Mouse (Mus musculus): ENCODE data around the gene Adm2. TPM values are rescaled to one million over a fixed set of nuclear protein-coding genes. Genes with fewer than 3 reads are reported as not detected.

The Adm2 gene
- polyA plus RNA-seq, 1 experiment from 2014 or later, result 1.9 TPM

DNA sequence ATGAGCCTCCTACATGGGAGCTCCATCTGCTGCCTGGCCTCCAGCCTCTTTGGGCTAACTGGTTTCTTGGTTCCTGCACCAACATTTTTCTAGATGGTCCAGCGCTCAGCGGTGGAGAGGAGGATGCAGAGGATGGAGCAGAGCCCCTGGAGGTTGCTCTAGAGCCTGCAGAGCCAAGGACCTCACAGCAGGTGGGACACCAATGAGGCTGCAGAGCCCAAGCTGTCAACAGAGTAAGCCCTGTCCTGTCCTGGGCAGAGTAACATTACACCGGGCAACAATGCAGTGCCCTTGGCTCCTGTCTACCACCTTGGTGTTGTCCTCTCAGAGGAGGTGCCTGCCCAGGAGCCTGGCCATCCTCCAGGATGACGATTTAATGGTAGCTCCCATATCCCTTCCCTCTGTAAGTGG, 42.6 kb downstream of the Adm2 start:
- 96% methylated on average over 4 of the region's 4 CpGs for WGBS
- ATAC-seq (ENCODE audit: insufficient number of reproducible peaks, low FRiP score, low TSS enrichment, low read depth), result no peak
- Histone ChIP-seq H3K4me1 (no peaks in the 10 kb centered on the region), H3K9ac (no peak overlapping the region), H3K4me3 (no peak overlapping the region), H3K36me3 (peaks cover 99% of the 10 kb centered on the region), H3K27me3 (no peaks in the 10 kb centered on the region), H3K9me3 (no peaks in the 10 kb centered on the region), H3K27ac (no peak overlapping the region), H3K4me2 (no peak overlapping the region)

DNA sequence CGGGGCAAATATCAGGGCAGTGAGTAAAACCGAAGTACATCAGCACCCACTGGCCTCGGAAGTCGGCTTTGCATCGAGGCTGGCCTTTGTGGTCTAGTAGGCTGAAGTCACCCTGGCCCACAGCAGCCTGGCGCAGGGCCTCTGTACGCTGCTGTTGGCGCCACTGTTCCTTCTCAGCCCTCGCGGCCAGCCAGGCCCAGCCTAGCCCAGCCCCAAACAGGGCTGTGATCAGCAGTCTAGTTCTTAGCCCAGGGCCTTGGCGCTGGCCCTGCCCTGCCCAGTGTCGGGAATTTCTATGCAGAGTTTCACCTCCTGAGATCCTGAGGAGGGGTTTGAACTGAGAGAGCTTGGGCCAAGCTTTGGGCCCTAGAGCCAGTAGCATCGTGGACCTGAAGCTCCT, 49.5 kb downstream of the Adm2 start:
- Histone ChIP-seq H3K36me3 (peaks cover 56% of the 10 kb centered on the region), H3K27ac (no peak overlapping the region), H3K4me2 (no peak overlapping the region), H3K4me3 (no peak overlapping the region), H3K9me3 (no peaks in the 10 kb centered on the region), H3K4me1 (peaks cover 20% of the 10 kb centered on the region), H3K27me3 (peaks cover 15% of the 10 kb centered on the region), H3K9ac (no peak overlapping the region)
- ATAC-seq (ENCODE audit: insufficient number of reproducible peaks, low FRiP score, low TSS enrichment, low read depth), result no peak
- 85% methylated on average over 13 of the region's 13 CpGs for WGBS

DNA sequence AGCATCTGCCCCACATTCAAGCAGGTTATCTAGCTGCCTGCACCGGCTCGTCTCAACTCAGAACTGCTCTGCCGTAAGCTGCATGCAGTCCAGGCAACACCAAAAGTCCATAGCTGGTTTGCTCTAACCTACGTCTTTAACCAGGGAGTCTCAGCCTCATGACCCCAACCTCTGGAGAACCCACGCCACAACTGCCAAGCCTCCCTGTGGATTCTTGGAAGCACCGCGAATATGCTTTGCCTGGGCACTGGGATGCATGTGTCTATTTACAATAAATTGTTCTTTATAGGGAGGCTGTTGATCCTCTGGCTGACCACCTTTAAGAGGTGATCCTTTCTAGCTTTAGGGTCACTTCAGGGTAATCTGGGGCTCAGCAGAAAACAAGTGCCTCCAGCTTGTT, 50.0 kb downstream of the Adm2 start:
- Histone ChIP-seq H3K4me2 (peak overlapping the region; percentile 90; the same call in 1 of the 2 replicates), H3K4me3 (peak overlapping the region; percentile 70; the same call in 1 of the 2 replicates), H3K9me3 (no peaks in the 10 kb centered on the region), H3K4me1 (peaks cover 23% of the 10 kb centered on the region), H3K27me3 (peaks cover 20% of the 10 kb centered on the region), H3K9ac (no peak overlapping the region), H3K36me3 (peaks cover 51% of the 10 kb centered on the region), H3K27ac (no peak overlapping the region)
- WGBS, result 82% methylated on average over 7 of the region's 7 CpGs
- no peak for ATAC-seq (ENCODE audit: insufficient number of reproducible peaks, low FRiP score, low TSS enrichment, low read depth)

DNA sequence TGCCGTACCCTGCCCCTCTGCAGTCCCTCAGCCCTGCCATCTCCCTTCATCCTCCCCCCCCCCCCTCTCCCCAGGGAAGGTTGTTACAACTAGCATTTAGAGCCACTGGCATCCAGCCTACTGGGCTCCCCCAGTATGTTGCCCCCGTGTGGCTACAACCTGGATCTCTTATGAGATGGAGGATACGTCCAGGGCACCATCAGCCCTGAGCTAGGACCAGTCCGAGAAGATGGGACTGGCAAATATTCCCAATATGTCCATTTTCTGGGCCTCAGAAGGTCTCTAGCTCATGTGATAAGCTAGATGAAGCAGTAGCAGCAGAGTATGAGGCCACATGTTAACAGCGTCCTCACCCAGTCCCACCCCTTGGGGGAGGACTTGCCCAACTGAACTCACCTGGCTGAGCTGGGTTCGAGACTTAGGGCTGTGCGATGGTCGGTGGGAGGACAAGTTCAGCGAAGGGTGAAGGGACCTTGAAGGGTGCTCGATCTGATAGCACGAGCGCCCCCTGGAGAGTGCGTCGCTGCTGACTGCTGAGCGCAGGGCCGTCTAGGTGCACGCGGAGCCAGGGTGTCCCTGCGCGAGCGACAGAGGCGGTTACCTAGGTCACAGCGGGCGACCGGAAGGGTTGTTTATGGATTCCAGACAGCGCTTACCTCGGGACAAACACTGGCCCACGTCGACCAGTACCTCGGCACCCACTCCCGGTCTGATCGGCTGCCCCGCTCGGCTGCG, 50.7 kb downstream of the Adm2 start:
- peaks cover 45% of the 10 kb centered on the region for H3K36me3 ChIP-seq
- H3K9ac ChIP-seq, result peak overlapping the region; percentile 71
- WGBS, result under 1% methylated on average over 35 of the region's 35 CpGs
- no peaks in the 10 kb centered on the region for H3K9me3 ChIP-seq
- peak overlapping the region; percentile 89 for H3K27ac ChIP-seq
- H3K4me1 ChIP-seq, result peaks cover 29% of the 10 kb centered on the region
- peak overlapping the region; percentile 70 for H3K4me3 ChIP-seq
- peaks cover 26% of the 10 kb centered on the region for H3K27me3 ChIP-seq
- peak; percentile 74 for ATAC-seq (ENCODE audit: insufficient number of reproducible peaks, low FRiP score, low TSS enrichment, low read depth)
- H3K4me2 ChIP-seq, result peak overlapping the region; percentile 90

DNA sequence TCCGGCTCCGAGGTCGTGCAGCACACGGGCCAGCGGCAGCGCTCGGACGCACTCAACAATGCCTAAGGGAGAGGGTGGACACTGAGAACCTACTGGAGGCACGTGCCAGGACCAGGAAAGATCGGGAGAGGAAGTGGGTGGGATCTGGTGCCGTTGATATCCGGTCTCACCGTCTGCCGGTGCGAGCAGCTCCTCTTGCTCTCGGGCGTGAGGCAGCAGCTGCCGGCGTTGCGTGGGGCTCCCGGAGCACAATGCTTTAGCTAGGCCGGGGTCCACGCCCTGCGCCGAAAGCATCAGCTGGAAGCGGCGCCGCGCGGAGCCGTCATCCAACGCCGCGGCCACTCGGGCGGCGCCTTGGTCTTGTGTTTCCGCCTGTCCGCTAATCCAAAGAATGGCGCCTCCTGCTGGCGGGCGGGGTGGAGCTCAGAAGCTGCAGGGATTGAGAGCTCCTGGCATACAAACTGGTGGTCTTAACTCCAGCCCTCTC, 51.3 kb downstream of the Adm2 start, which contains the start of gene Sco2:
TSS of gene Sco2 (minus strand) at position 85 of the 487 bp plus-strand sequence.
- WGBS, result under 1% methylated on average over 42 of the region's 42 CpGs
- Histone ChIP-seq H3K9me3 (no peaks in the 10 kb centered on the region), H3K4me2 (peak within 1 kb of the TSS; percentile 90)

More for the DNA sequence above, 51.3 kb downstream of the Adm2 start, which contains the start of gene Sco2:
- Histone ChIP-seq H3K4me3 (peak within 1 kb of the TSS; percentile 70), H3K36me3 (peaks cover 38% of the 10 kb centered on the region), H3K4me1 (peaks cover 35% of the 10 kb centered on the region), H3K27me3 (peaks cover 32% of the 10 kb centered on the region), H3K27ac (peak within 1 kb of the TSS; percentile 89), H3K9ac (peak within 1 kb of the TSS; percentile 71)
- peak; percentile 58; the same call in 1 of the 2 replicates for ATAC-seq (ENCODE audit: insufficient number of reproducible peaks, low FRiP score, low TSS enrichment, low read depth)

Small RNA genes lying within 50 kb of the gene (microRNA-seq; reads per million reads assigned to microRNA genes)
- not detected for gene Mir6959

Other genes with a start within 250 kb of the Adm2 start
- 56.6 and 56.9 TPM in 2 replicates for gene Trabd, start 247.6 kb upstream of the Adm2 start, polyA plus RNA-seq (2015; fragmentation: Nextera tagmentation; extraction: Ambion mirVana)
- gene Selenoo, start 233.6 kb upstream of the Adm2 start, polyA plus RNA-seq (2015; fragmentation: Nextera tagmentation; extraction: Ambion mirVana), result 14.4 and 16.9 TPM in 2 replicates
- gene Tubgcp6, start 199.6 kb upstream of the Adm2 start, polyA plus RNA-seq (2015; fragmentation: Nextera tagmentation; extraction: Ambion mirVana), result 12.6 and 12.7 TPM in 2 replicates
- gene Hdac10, start 194.0 kb upstream of the Adm2 start, polyA plus RNA-seq (2015; fragmentation: Nextera tagmentation; extraction: Ambion mirVana), result 22.4 and 23.4 TPM in 2 replicates
- gene Mapk12, start 182.0 kb upstream of the Adm2 start, polyA plus RNA-seq (2015; fragmentation: Nextera tagmentation; extraction: Ambion mirVana), result 7.1 and 15.4 TPM in 2 replicates
- 7.8 and 8.3 TPM in 2 replicates for gene Mapk11, start 173.1 kb upstream of the Adm2 start, polyA plus RNA-seq (2015; fragmentation: Nextera tagmentation; extraction: Ambion mirVana)
- gene Plxnb2, start 141.9 kb upstream of the Adm2 start, polyA plus RNA-seq (2015; fragmentation: Nextera tagmentation; extraction: Ambion mirVana), result 144 and 149 TPM in 2 replicates
- gene Dennd6b, start 126.2 kb upstream of the Adm2 start, polyA plus RNA-seq (2015; fragmentation: Nextera tagmentation; extraction: Ambion mirVana), result 12.4 and 13.0 TPM in 2 replicates
- gene Ppp6r2, start 111.2 kb upstream of the Adm2 start, polyA plus RNA-seq (2015; fragmentation: Nextera tagmentation; extraction: Ambion mirVana), result 24.5 and 25.0 TPM in 2 replicates
- 50.9 and 55.3 TPM in 2 replicates for gene Sbf1, start 7.4 kb upstream of the Adm2 start, polyA plus RNA-seq (2015; fragmentation: Nextera tagmentation; extraction: Ambion mirVana)
- not detected in 2 replicates for gene Miox, start 11.7 kb downstream of the Adm2 start, polyA plus RNA-seq (2015; fragmentation: Nextera tagmentation; extraction: Ambion mirVana)
- gene Lmf2, start 32.9 kb downstream of the Adm2 start, polyA plus RNA-seq (2015; fragmentation: Nextera tagmentation; extraction: Ambion mirVana), result 67.8 and 77.2 TPM in 2 replicates
- gene Ncaph2, start 33.0 kb downstream of the Adm2 start, polyA plus RNA-seq (2015; fragmentation: Nextera tagmentation; extraction: Ambion mirVana), result 151 and 161 TPM in 2 replicates
- gene Sco2, start 51.1 kb downstream of the Adm2 start, polyA plus RNA-seq (2015; fragmentation: Nextera tagmentation; extraction: Ambion mirVana), result 5.5 and 5.6 TPM in 2 replicates
- gene Tymp, start 54.3 kb downstream of the Adm2 start, polyA plus RNA-seq (2015; fragmentation: Nextera tagmentation; extraction: Ambion mirVana), result 1.0 and 1.6 TPM in 2 replicates
- 0.42 and 0.56 TPM in 2 replicates for gene Odf3b, start 56.6 kb downstream of the Adm2 start, polyA plus RNA-seq (2015; fragmentation: Nextera tagmentation; extraction: Ambion mirVana)
- gene Klhdc7b, start 62.2 kb downstream of the Adm2 start, polyA plus RNA-seq (2015; fragmentation: Nextera tagmentation; extraction: Ambion mirVana), result not detected in 2 replicates
- not detected in 2 replicates for gene Syce3, start 87.8 kb downstream of the Adm2 start, polyA plus RNA-seq (2015; fragmentation: Nextera tagmentation; extraction: Ambion mirVana)
- 0.91 and 6.1 TPM in 2 replicates for gene Cpt1b, start 103.1 kb downstream of the Adm2 start, polyA plus RNA-seq (2015; fragmentation: Nextera tagmentation; extraction: Ambion mirVana)
- gene C730034F03Rik, start 106.9 kb downstream of the Adm2 start, polyA plus RNA-seq (2015; fragmentation: Nextera tagmentation; extraction: Ambion mirVana), result 2.1 and 3.5 TPM in 2 replicates
- gene Gm44502, start 107.0 kb downstream of the Adm2 start, polyA plus RNA-seq (2015; fragmentation: Nextera tagmentation; extraction: Ambion mirVana), result 0.16 TPM in 1 of 2 replicates, not detected in the other
- 53.0 and 55.5 TPM in 2 replicates for gene Chkb, start 107.2 kb downstream of the Adm2 start, polyA plus RNA-seq (2015; fragmentation: Nextera tagmentation; extraction: Ambion mirVana)
- gene Mapk8ip2, start 131.2 kb downstream of the Adm2 start, polyA plus RNA-seq (2015; fragmentation: Nextera tagmentation; extraction: Ambion mirVana), result 0.63 and 0.82 TPM in 2 replicates
- gene Arsa, start 154.7 kb downstream of the Adm2 start, polyA plus RNA-seq (2015; fragmentation: Nextera tagmentation; extraction: Ambion mirVana), result 27.6 and 31.7 TPM in 2 replicates
- gene Shank3, start 176.9 kb downstream of the Adm2 start, polyA plus RNA-seq (2015; fragmentation: Nextera tagmentation; extraction: Ambion mirVana), result 1.2 and 1.7 TPM in 2 replicates
- 0.22 TPM in 1 of 2 replicates, not detected in the other for gene Acr, start 245.6 kb downstream of the Adm2 start, polyA plus RNA-seq (2015; fragmentation: Nextera tagmentation; extraction: Ambion mirVana)

Data from limb, embryonic 15.5 days (tissue).